Mouse (Mus musculus) layer of hippocampus, adult 11-12 months (tissue): Measurements from ENCODE around the gene Lcn5.
A peak's percentile ranks its signal among the peaks of the same experiment; 100 is the strongest.

Source experiments
- DNase-seq: peaks from one replicate; pipeline ENCODE4 v3.0.0; 2022; ENCODE audit warnings: low spot score

Lcn5 gene

DNA sequence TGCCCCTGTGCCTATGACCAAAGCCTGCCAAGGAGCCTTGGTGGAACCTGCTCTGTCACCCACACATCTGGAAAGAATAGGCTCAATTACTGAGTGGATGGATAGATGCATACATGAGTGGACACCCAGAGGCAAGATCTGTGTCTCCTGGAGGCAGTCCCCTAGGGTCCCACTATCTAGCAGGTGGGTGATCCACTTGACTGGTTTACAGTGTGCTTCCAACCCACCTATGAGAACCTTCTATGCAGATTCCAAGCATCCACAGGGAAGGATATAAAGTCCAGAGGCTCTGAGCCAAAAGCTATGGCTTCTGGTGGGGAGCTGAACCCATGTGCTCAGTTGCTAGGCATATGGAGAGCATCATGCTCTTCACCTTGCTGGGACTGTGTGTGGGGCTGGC lies at the start of gene Lcn5:
Gene Lcn5, plus strand, starts transcription at position 301 of the 400 bp plus-strand sequence.
- DNase-seq = no peak

DNA sequence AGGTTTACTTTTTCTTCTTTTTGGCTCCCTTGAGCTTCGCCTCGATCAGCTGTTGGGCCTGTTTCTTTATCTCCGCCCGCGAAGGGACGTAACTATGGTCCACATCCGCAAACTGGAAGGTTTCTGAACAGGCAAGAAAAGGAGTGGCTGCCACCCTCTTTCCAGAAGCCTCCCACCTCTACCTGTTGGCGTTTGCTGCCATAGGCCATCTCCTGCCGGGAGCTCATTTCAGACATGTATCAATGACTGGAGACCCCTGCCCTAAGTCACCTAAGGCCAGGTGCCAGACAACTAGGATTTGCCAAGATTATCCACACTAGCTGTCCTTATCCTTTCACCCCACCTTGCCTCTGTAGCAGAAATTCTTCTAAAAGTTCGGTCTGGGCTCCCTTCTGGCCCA lies 49.1 kb upstream of the Lcn5 start:
- no peak for DNase-seq

DNA sequence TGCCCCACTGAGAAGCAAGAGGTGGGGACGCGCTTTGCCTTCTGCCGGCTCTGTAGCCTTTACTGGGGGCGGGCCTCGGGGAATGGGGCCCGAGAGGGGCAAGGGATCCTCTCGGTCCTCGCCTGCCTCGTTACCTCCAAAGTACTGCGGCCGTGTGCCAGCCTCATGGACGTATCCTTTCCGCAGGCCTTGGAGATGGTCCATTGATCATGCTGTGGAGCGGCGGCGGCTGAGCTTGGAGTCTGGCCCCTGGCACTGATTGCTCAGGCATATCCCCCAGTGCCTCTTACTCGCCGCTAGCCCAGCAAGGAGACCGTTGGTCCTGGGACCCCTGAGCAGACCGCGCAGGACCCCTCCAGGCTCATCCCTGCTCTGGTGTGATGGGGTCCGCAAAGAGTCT lies 41.4 kb upstream of the Lcn5 start:
- DNase-seq = no peak

DNA sequence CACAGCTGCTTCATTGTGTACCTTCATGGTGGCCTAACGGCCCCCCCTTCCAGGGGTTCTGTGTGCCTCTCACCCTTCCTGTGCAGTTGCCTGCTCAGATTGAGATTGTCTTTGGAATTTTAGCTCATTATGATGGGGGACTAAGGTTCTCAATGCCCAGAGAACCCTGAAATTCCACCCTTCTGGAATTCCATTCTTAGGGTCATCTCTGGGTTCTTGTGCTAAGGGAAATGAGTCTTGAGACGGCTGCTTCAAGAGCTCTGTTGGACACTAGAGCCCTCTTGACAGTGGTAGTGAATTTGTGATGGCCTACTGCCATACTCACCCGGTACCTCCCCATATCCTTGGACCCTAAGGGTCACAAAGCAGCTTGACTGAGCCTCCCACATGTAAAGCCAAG lies 40.2 kb upstream of the Lcn5 start, which contains the start of gene Ccdc183:
Gene Ccdc183, minus strand, starts transcription at position 101 of the 400 bp plus-strand sequence.
- no peak for DNase-seq

DNA sequence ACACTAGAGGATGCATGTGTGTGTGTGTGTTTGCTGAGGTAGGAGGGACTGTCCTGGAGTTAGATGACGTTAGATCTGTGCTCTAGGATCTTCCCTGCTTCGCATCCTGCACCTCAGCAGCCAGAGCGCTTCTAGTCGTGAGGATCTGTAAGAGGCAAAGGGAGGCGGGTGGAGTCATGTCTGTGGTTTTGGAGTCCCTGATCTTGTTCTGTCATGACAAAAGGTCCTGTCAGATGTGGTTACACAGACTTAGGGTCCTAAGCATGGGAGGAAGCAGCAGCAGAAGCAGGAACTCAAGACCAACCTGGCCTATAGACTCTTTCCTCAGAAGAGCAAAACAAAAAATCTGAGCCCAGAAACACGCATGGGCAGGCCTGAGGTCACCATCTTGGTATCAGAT lies 37.4 kb upstream of the Lcn5 start:
- no peak for DNase-seq

DNA sequence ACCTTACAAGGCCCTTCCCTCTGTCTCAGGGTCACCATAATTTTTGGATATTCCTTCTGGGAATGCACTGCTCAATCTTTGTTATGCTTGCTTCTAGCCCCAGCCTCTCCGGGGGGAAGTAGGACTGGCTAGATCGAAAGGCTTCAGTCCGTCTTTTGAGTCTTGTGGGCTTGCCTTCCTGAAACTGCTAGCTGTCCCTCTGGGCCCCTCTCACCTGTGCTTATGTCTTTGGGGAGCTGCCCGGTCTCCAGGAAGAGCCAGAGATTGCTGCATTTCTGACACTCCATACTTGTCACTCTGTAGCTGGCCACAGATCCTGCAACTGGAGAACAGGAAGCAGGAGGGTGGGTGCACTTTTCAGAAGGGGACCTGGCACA lies 36.9 kb upstream of the Lcn5 start:
- no peak for DNase-seq

DNA sequence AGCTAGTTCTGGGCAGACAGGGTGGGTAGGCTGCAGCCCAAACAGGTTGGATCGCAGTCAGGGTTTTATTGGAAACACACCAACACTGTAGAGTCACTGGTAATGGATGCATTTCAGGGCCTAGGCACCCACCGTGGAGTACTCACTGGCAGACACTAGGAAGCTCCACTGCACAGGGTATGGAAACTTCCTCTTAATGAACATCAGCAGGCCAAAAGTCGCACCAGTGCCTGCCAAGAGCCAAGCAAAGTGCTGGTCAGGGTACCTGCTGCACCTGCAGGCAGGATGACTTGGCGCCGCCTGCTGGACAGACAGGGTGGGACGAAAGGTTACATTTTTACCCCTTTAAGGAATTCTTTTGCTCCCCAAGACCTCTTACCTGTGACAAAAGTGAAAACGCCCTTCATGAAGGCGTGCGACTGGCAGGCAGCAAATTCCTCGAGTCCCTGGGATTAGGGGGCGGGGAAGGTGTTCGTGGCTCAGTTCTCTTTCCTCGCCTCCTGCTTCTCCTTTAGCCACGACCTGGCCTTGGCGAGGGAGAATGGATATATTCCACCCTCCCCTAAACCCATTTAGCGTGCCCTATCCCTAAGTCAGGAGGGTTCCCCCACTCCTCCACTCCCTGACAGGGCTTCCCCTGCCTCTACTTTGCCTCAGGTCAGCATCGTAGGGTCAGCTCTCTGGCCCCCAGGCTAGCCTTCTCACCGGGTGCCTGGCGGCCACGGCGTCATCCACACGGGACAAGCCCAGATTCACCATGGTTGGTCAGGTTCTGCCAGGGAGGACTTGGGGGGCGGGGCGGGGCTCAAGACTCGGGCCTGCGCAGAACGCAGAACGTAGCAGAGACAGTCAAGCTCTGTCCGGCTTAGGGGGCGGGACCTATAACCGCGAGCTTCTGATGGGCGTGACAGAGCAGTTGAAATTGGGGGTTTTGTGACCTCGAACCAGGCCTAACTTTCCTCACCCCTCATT lies 36.2 kb upstream of the Lcn5 start, which contains the start of gene Tmem141:
Gene Tmem141, minus strand, starts transcription at position 777 of the 972 bp plus-strand sequence.
- peak; percentile 88 for DNase-seq

DNA sequence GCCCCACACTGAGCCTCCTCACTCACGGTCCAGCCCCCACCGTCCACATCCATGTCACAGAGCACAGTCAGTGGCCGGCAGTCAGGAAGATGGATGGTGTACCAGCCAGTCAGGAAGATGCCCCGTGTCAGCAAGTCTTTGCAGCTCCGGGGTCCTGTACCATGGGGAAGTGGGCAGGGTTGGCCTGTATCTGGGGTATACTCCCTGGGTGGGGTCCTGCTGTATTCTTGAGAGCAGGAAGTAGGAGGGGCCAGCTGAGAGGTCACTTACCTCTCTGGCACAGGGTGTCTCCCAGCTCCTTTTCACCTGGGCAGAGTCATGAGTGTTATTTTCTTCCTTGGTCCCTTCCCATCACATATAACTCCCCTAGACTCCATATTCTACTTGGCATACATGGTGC lies 31.8 kb upstream of the Lcn5 start:
- DNase-seq = no peak

DNA sequence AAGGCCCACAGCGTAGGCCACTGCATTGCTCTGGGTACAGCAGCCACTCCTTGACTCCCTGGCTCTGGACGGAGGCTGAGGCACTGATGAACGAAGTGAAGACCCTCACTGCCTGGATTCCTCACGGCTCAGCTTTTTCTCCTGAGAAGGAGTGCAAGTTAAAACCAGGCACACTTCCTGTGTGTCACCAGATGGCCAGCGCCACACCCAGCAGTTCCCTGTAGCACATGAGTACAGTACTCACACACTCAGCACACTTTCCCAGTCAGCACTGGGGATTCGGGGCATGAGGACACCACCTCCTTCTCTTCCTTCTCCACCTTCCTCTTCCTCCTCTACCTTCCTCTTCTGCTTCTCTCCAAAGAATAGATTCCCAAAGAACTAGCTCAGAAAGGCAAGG lies 29.9 kb upstream of the Lcn5 start, which contains the start of gene Fcna:
Gene Fcna, minus strand, starts transcription at position 220 of the 400 bp plus-strand sequence.
- no peak for DNase-seq

DNA sequence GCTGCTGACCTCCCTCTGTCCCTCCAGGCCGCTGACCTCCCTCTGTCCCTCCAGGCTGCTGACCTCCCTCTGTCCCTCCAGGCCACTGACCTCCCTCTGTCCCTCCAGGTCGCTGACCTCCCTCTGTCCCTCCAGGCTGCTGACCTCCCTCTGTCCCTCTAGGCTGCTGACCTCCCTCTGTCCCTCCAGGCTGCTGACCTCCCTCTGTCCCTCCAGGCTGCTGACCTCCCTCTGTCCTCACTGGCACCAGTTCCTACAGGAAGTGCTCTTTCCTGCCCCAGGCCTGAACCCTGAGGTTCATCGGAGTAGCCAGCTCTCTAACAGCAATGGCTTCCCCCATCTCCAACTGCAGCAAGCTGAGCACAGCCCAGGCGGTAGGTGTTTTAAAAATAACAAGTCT lies 29.0 kb upstream of the Lcn5 start:
- no peak for DNase-seq

DNA sequence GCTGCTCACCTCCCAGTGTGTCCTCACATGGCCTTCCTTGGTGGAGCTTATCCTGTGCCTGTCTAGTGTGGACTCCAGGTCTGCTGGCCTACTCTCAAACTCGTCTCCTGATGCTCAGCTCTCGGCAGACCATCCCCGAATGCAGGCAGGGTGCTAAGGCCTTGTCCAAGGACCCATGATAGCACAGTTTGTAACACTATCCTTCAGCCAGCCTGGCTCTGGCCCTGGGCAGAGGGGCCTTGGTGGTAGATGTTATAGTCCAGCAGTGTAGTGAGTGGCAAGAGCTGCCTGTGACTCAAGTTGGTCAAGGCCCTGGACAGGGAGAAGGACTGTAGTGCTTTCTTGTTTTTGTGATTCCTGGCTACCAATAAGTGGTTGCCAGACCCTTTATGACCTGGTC lies 24.1 kb upstream of the Lcn5 start:
- DNase-seq = no peak

DNA sequence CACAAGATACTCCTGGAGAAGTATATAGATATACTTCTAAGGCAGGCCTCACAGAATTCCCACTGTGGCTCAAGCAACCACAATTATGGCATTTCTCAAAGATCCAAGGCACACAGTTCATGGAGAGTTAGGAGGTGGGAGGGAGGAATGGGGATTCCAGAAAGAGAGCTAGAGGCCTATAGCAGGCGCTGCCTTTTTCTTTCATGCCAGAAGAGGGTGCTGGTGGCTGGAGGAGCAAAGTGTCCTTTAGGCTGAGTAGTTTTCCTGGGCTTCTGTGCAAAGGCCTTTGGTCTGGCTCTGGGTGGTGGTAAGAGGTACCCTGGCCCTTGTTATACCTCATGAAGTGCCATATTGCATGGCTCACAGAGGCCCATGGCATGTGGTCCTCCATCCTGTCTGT lies 23.7 kb upstream of the Lcn5 start:
- no peak for DNase-seq

DNA sequence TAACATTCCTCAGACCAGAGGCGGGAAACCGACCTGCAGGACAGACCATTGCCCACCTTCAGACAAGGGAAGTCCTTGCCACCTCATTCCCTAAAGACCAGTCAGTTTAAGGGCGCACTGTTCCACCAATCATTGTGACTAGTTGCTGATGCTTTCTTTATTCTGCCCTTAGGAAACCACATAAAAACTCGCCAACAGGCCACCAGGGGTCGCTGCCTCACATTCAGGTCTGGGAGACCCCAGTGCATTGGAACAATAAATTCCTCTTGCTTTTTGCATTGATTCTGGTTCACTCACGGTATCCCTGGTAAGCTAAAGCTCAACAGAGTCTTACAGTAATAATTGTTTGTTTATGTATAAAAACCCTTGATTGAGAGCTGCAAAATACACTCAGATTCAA lies 17.9 kb upstream of the Lcn5 start:
- DNase-seq = no peak

DNA sequence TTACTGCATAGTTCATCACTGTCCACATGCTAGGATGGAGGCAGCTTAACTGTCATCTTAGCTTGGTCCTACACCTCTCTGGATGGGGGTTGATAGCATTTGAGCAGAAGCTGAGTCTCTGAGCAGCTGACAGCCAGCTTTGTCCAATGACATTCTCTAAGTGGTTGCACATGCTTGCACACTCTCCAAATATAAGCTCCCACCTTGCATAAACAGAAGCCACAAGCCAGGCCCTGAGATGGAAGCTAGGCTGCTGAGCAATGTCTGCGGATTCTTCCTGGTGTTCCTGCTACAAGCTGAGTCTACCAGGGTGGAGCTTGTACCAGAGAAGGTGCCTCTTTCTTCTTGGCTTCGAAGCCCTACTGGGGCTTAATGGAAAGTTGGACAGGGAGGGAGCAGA lies 4.8 kb upstream of the Lcn5 start, which contains the start of gene Lcn8:
Gene Lcn8, plus strand, starts transcription at position 219 of the 400 bp plus-strand sequence.
- DNase-seq = no peak

DNA sequence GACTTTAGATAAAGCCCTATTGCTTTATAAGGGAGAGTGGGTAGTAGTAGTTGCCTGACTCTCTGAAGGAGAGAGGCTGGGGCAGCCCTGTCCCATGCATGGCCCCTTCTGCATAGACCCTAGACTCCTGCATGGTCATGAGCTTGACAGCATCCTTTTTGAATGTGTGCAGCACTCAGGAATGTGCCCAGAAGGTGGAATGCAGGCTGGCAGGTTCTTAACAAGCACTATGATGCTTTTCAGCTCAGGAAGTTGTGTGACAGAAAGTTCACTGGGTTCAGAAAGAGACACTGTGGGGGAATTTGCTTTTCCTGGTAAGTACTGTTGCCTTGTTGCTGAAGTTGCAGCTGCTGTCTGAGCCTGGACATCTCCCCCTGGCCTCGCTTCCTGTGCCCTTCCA lies 3.2 kb upstream of the Lcn5 start:
- no peak for DNase-seq

DNA sequence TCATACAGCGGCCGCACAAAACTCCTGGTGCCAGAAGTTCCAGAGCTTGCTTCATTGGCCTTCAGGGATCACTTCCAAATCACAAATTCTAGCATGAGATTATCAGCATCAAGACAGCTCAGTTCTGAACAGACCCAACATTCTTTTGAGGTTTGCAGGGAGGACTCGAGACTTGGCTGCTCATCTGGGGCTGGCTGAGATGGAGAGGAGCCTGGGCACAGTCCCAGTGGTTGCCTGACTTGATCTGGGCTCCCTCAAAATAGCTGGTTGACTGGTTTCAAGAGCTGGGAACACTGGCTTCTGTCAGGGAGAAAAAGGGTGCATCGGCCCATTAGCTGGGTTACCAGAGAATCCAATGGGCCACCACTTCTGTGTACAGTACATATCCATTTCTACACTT lies 1.1 kb upstream of the Lcn5 start:
- DNase-seq = no peak

DNA sequence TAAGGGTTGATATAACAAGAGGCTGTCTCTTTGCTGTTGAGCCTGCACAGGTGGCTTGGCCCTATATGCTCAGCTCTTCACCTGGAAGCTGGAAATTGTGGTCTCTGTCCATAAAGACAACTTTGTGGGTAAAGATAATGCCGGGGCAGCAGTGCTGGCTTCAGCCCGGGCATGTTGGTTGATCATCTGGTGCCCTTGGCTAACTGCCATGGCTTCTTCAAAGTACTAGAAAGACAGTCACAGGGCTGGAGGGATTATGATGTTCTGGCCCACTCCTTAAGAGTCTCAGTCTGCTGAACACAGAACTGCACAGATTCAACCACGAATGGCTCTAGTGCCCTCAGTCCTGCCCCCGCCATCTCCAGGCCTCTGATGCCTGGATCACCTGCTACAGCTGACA lies 506 bp upstream of the Lcn5 start:
- no peak for DNase-seq

DNA sequence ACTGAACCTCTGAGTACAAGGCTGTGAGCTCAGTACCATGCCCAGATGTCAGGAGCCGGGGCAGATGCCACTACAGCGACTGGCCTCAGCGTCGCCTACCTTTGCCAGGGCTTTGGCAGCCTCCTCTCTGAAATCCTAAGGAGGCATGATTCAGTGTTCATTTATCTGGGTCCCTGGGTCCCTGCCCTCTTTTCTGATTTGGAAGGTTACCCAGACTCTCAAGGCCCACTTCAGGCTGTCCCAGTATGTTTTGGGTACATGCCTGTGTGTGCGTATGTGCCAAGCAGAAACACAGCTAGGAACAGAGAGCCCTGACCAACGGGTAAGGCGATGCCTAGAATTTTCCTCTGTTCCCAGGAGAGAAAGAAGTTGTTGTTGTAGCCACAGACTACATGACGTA lies 2.5 kb downstream of the Lcn5 start:
- no peak for DNase-seq

DNA sequence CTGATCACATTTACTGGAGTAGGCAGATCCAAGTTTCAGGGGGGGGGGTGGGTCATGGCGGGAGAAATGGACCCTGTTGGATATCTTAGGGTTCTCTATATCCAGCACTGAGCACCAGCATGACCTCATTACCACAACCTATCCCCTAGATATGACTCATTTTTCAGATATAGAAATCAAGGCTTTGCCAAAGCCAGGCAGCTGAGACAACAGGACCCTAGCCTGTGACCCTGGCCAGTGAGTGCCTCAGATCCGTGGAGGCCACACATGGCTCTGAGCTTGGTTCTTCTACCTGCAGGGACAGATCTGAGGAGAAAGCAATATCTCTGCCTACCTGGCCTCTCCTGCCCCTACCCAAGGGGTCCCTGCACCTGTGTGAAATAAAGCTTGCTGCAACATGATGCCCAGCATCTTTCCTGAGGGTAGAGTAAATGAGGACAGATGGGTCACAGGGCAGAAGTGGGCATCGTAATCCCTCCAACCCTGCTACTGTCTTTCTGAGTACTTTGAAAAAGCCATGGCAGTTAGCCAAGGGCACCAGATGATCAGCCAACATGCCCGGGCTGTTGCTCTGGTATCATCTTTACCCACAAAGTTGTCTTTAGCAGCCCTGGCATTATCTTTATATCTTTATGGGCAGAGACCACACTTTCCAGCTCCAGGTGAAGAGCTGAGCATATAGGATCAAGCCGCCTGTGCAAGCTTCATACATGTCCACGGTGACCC lies 3.7 kb downstream of the Lcn5 start:
- DNase-seq = no peak

DNA sequence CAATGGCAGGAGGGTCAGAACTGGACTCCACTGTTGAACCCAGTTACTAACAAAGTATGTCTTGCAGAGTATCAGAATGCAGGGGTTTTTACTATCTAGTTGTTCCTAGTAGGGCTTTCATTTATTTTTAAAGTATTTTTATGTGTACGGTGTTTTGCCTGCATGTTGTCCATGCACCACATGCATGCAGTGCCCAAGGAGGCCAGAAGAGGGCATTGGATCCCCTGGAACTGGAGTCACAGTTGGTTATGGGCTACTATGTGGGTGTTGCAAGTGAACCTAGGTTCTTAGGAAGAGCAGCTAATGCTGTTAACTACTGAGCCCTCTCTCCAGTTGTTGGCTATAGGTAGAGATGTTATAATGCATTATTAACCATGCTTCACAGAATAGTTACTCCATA lies 5.8 kb downstream of the Lcn5 start:
- DNase-seq = peak; percentile 58

DNA sequence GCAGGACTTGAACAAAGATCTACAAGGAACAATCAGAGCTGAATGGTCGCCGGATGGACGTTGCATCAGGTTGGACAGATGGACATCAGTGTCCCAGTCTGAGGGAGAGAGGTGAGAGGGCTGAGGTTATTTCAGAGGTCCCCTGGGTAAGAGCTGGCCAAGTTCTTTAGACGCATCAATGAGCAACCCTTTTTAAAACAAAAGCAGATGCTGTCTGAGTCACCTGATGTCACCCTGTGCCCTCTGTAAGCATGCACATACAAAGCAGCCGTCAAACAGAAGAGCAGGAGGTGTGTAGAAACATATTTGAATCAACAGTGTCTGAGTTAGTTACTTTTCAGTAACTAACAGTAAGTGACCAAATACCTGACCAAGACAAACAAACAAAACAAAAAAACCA lies 6.4 kb downstream of the Lcn5 start:
- DNase-seq = no peak

DNA sequence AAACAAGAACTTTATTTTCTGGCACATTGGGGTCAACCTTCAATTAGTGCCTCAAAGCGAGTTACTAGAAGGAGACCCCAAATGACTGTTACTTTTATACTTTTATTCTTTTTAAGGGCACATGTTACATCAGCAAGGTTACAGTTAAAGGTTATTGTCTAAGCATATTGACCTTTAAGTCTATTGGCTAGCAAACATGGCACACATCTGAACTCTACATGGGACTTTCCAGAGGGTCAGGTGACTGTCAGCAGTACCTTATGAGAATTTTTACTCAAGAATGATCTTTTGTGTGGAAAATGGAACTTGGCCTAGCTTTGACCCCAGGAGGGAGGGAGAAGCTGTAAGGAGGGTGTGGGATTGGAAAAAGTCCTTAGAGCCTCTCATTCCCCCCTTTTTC lies 8.8 kb downstream of the Lcn5 start:
- no peak for DNase-seq

DNA sequence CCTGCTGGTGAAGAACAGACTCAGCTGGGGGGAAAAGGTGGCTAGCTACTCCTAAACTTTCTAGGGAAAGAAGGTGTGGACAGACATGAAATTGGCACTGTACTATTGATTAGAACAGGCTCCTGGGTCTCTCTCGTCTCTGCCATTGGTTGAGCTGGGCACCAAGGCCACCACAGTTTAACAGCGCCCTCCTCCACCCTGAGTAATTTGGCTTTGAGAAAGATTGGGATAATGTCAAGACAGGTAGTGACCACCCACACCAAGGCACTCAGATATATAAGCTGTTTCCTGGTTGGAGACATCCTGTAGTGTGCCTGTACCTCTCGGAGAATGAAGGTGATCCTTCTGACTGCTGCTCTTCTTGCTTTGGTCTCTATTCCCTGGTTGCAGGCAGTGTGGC lies 18.7 kb downstream of the Lcn5 start, which contains the start of gene Lcn6:
Gene Lcn6, plus strand, starts transcription at position 301 of the 400 bp plus-strand sequence.
- no peak for DNase-seq
